ENCODE assay signal across 31 mouse cellular contexts in genomic region chr6:43159502-43159901, GRCm38 (mm10). TPM values are rescaled to one million over a fixed set of nuclear protein-coding genes. Genes with fewer than 3 reads are reported as not detected.
DNase-seq lines count a peak whose midpoint lies in the region; ATAC-seq lines count a peak whose summit lies in the region.
"Had no signal": no experiment of that assay in that cellular context is flagged by ENCODE, and none has a peak within 500 bp of the region (broad histone marks: within the 10 kb centered on the region; RNA-seq: fewer than 3 reads in every experiment).

No protein-coding gene starts in this region.

- WGBS in forebrain, embryonic 16.5 days: 27% methylated on average over 1 of the region's 1 CpGs
- 78% methylated on average over 1 of the region's 1 CpGs for WGBS in forebrain, embryonic 10.5 days

- no peaks in the 10 kb centered on the region for H3K36me3 ChIP-seq in forebrain, embryonic 16.5 days (ENCODE audit: control insufficient read depth, insufficient read depth)
- no peaks in the 10 kb centered on the region for H3K36me3 ChIP-seq in forebrain, embryonic 10.5 days (replicated peaks)
- H3K36me3 ChIP-seq: G1E; heart, embryonic 10.5 days; kidney, embryonic 15.5 days; midbrain, embryonic 10.5 days had no signal

- ATAC-seq in forebrain, embryonic 16.5 days: peak; percentile 61; the same call in 1 of the 2 replicates
- no peak for ATAC-seq in monocyte, adult 5-6 weeks (replicated peaks; ENCODE audit: insufficient number of reproducible peaks, low FRiP score, low TSS enrichment, poor library complexity, severe bottlenecking)
- ATAC-seq: liver, postnatal 0 days; lung, postnatal 0 days had no signal

- no peaks in the 10 kb centered on the region for H3K4me1 ChIP-seq in forebrain, embryonic 16.5 days (replicated peaks; ENCODE audit: control insufficient read depth, insufficient read depth, low read length)
- no peaks in the 10 kb centered on the region for H3K4me1 ChIP-seq in forebrain, embryonic 10.5 days
- H3K4me1 ChIP-seq: heart, embryonic 10.5 days; kidney, embryonic 15.5 days; midbrain, embryonic 10.5 days had no signal

- no peaks in the 10 kb centered on the region for H3K27me3 ChIP-seq in forebrain, embryonic 16.5 days (replicated peaks; ENCODE audit: control insufficient read depth, insufficient read depth, low read length)
- no peaks in the 10 kb centered on the region for H3K27me3 ChIP-seq in forebrain, embryonic 10.5 days (ENCODE audit: poor library complexity, severe bottlenecking)
- H3K27me3 ChIP-seq: CH12.LX; kidney, embryonic 15.5 days had no signal

- no peak overlapping the region for H3K4me3 ChIP-seq in forebrain, embryonic 16.5 days (replicated peaks; ENCODE audit: low read length)
- H3K4me3 ChIP-seq in forebrain, embryonic 10.5 days: no peak overlapping the region
- H3K4me3 ChIP-seq: heart, embryonic 10.5 days; kidney, embryonic 15.5 days; midbrain, embryonic 10.5 days had no signal

- DNase-seq in forebrain, embryonic 10.5 days (ENCODE audit: extremely low spot score, low spot score): no peak
- peak; percentile 76 for DNase-seq in brain, adult 2 months (ENCODE audit: low read depth, low spot score)
- peak; percentile 23 for DNase-seq in cerebellum, adult 11-12 months
- peak; percentile 67 to 68 for DNase-seq in cerebellum, postnatal 10 days
- no peak for DNase-seq in right cerebral cortex, postnatal 14 days
- DNase-seq: adrenal gland, postnatal 10 days; B cell, adult 2 months; gastrocnemius, postnatal 10 days; heart, postnatal 4 days; kidney, adult 11 months; kidney, postnatal 36 days; layer of hippocampus, postnatal 36 days; liver, postnatal 0 days; right cerebral cortex, postnatal 25 days; spleen, adult 18-20 months had no signal

- no peak overlapping the region for H3K27ac ChIP-seq in forebrain, embryonic 16.5 days (ENCODE audit: low read length)
- no peak overlapping the region for H3K27ac ChIP-seq in forebrain, embryonic 10.5 days
- H3K27ac ChIP-seq: heart, embryonic 10.5 days; kidney, embryonic 15.5 days; midbrain, embryonic 10.5 days had no signal

- H3K9me3 ChIP-seq in forebrain, embryonic 16.5 days (ENCODE audit: control insufficient read depth, low read length): no peaks in the 10 kb centered on the region
- H3K9me3 ChIP-seq in forebrain, embryonic 10.5 days: no peaks in the 10 kb centered on the region
- H3K9me3 ChIP-seq: G1E; heart, embryonic 10.5 days; kidney, embryonic 15.5 days; midbrain, embryonic 10.5 days had no signal

- H3K4me2 ChIP-seq in forebrain, embryonic 16.5 days (ENCODE audit: low read length): no peak overlapping the region
- H3K4me2 ChIP-seq: kidney, embryonic 15.5 days had no signal

- no peak overlapping the region for H3K9ac ChIP-seq in forebrain, embryonic 16.5 days (replicated peaks; ENCODE audit: low read depth, low read length)
- H3K9ac ChIP-seq: kidney, embryonic 15.5 days; liver, postnatal 0 days had no signal

RNA-seq across cellular contexts. Expression of gene Olfr437, which starts 3.6 kb away (rescaled TPM):
- not detected in 2 replicates for polyA plus RNA-seq in forebrain, embryonic 16.5 days (2015; fragmentation: Nextera tagmentation; extraction: Ambion mirVana)
- polyA plus RNA-seq in forebrain, embryonic 10.5 days (2016; fragmentation: Nextera tagmentation; extraction: Ambion mirVana): not detected in 2 replicates
- not detected in 3 replicates for total RNA-seq in monocyte, adult 5-6 weeks (2017)
- total RNA-seq: adrenal gland, postnatal 10 days; CH12.LX; gastrocnemius, postnatal 10 days; granulocyte monocyte progenitor cell, adult 5-6 weeks; heart, postnatal 4 days; layer of hippocampus, adult 8-10 months; layer of hippocampus, postnatal 36 days; left cerebral cortex, postnatal 10 days; liver, adult 2 months; neutrophil, adult 5-6 weeks had no signal
- polyA plus RNA-seq: embryonic facial prominence, embryonic 14.5 days; G1E; heart, embryonic 10.5 days; heart, embryonic 16.5 days; kidney, embryonic 15.5 days; limb, embryonic 11.5 days; liver, adult 2 months; liver, postnatal 0 days; lung, postnatal 0 days; midbrain, embryonic 10.5 days had no signal

RNA-seq across cellular contexts. Expression of gene Olfr13, which starts 12.4 kb away (rescaled TPM):
- not detected in 2 replicates for polyA plus RNA-seq in forebrain, embryonic 16.5 days (2015; fragmentation: Nextera tagmentation; extraction: Ambion mirVana)
- not detected in 2 replicates for polyA plus RNA-seq in forebrain, embryonic 10.5 days (2016; fragmentation: Nextera tagmentation; extraction: Ambion mirVana)
- 2.0 TPM in 1 of 3 replicates, not detected in the others for total RNA-seq in monocyte, adult 5-6 weeks (2017)
- total RNA-seq: adrenal gland, postnatal 10 days; CH12.LX; gastrocnemius, postnatal 10 days; granulocyte monocyte progenitor cell, adult 5-6 weeks; heart, postnatal 4 days; layer of hippocampus, adult 8-10 months; layer of hippocampus, postnatal 36 days; left cerebral cortex, postnatal 10 days; liver, adult 2 months; neutrophil, adult 5-6 weeks had no signal
- polyA plus RNA-seq: embryonic facial prominence, embryonic 14.5 days; G1E; heart, embryonic 10.5 days; heart, embryonic 16.5 days; kidney, embryonic 15.5 days; limb, embryonic 11.5 days; liver, adult 2 months; liver, postnatal 0 days; lung, postnatal 0 days; midbrain, embryonic 10.5 days had no signal

RNA-seq across cellular contexts. Expression of gene Olfr237-ps1, which starts 13.1 kb away (rescaled TPM):
- polyA plus RNA-seq in forebrain, embryonic 16.5 days (2015; fragmentation: Nextera tagmentation; extraction: Ambion mirVana): not detected in 2 replicates
- not detected in 2 replicates for polyA plus RNA-seq in forebrain, embryonic 10.5 days (2016; fragmentation: Nextera tagmentation; extraction: Ambion mirVana)
- 0.19 TPM in 1 of 3 replicates, not detected in the others for total RNA-seq in monocyte, adult 5-6 weeks (2017)
- total RNA-seq: adrenal gland, postnatal 10 days; CH12.LX; gastrocnemius, postnatal 10 days; granulocyte monocyte progenitor cell, adult 5-6 weeks; heart, postnatal 4 days; layer of hippocampus, adult 8-10 months; layer of hippocampus, postnatal 36 days; left cerebral cortex, postnatal 10 days; liver, adult 2 months; neutrophil, adult 5-6 weeks had no signal
- polyA plus RNA-seq: embryonic facial prominence, embryonic 14.5 days; G1E; heart, embryonic 10.5 days; heart, embryonic 16.5 days; kidney, embryonic 15.5 days; limb, embryonic 11.5 days; liver, adult 2 months; liver, postnatal 0 days; lung, postnatal 0 days; midbrain, embryonic 10.5 days had no signal

RNA-seq across cellular contexts. Expression of gene Olfr435, which starts 37.4 kb away (rescaled TPM):
- not detected in 2 replicates for polyA plus RNA-seq in forebrain, embryonic 16.5 days (2015; fragmentation: Nextera tagmentation; extraction: Ambion mirVana)
- not detected in 2 replicates for polyA plus RNA-seq in forebrain, embryonic 10.5 days (2016; fragmentation: Nextera tagmentation; extraction: Ambion mirVana)
- total RNA-seq in monocyte, adult 5-6 weeks (2017): not detected in 3 replicates
- total RNA-seq: adrenal gland, postnatal 10 days; CH12.LX; gastrocnemius, postnatal 10 days; granulocyte monocyte progenitor cell, adult 5-6 weeks; heart, postnatal 4 days; layer of hippocampus, adult 8-10 months; layer of hippocampus, postnatal 36 days; left cerebral cortex, postnatal 10 days; liver, adult 2 months; neutrophil, adult 5-6 weeks had no signal
- polyA plus RNA-seq: embryonic facial prominence, embryonic 14.5 days; G1E; heart, embryonic 10.5 days; heart, embryonic 16.5 days; kidney, embryonic 15.5 days; limb, embryonic 11.5 days; liver, adult 2 months; liver, postnatal 0 days; lung, postnatal 0 days; midbrain, embryonic 10.5 days had no signal

RNA-seq across cellular contexts. Expression of gene Olfr434, which starts 53.3 kb away (rescaled TPM):
- not detected in 2 replicates for polyA plus RNA-seq in forebrain, embryonic 16.5 days (2015; fragmentation: Nextera tagmentation; extraction: Ambion mirVana)
- not detected in 2 replicates for polyA plus RNA-seq in forebrain, embryonic 10.5 days (2016; fragmentation: Nextera tagmentation; extraction: Ambion mirVana)
- total RNA-seq in monocyte, adult 5-6 weeks (2017): not detected in 3 replicates
- total RNA-seq: adrenal gland, postnatal 10 days; CH12.LX; G1E; gastrocnemius, postnatal 10 days; granulocyte monocyte progenitor cell, adult 5-6 weeks; heart, postnatal 4 days; layer of hippocampus, adult 8-10 months; layer of hippocampus, postnatal 36 days; left cerebral cortex, postnatal 10 days; liver, adult 2 months; neutrophil, adult 5-6 weeks had no signal
- polyA plus RNA-seq: embryonic facial prominence, embryonic 14.5 days; G1E; heart, embryonic 10.5 days; heart, embryonic 16.5 days; kidney, embryonic 15.5 days; limb, embryonic 11.5 days; liver, adult 2 months; liver, postnatal 0 days; lung, postnatal 0 days; midbrain, embryonic 10.5 days had no signal

Comparison
In these comparisons a context has a peak if more than half of its experiments do, and no peak if none do; other contexts are left out.
1. DNase-seq: peak in brain, adult 2 months (single experiment), cerebellum, adult 11-12 months (single experiment) and cerebellum, postnatal 10 days (2 of 2); none in forebrain, embryonic 10.5 days (single experiment) and right cerebral cortex, postnatal 14 days (single experiment).